In genomic region chr2:93439812-93440559, GRCm38 (mm10) we compare ENCODE assay signal across 9 mouse cellular contexts. TPM values are rescaled to one million over a fixed set of nuclear protein-coding genes. Genes with fewer than 3 reads are reported as not detected.
A peak's percentile ranks its signal among the peaks of the same experiment; 100 is the strongest.
DNase-seq lines count a peak whose midpoint lies in the region; ATAC-seq and TF ChIP-seq lines count a peak whose summit lies in the region.
"Had no signal": no experiment of that assay in that cellular context is flagged by ENCODE, and none has a peak within 500 bp of the region (broad histone marks: within the 10 kb centered on the region; RNA-seq: fewer than 3 reads in every experiment).

No protein-coding gene starts in this region.

- H3K36me3 ChIP-seq in heart, embryonic 15.5 days = no peaks in the 10 kb centered on the region
- no peaks in the 10 kb centered on the region for H3K36me3 ChIP-seq in hindbrain, postnatal 0 days (ENCODE audit: insufficient read depth, low read length)

- peaks cover 18% of the 10 kb centered on the region for H3K4me1 ChIP-seq in heart, embryonic 15.5 days (replicated peaks)
- H3K4me1 ChIP-seq in hindbrain, postnatal 0 days (ENCODE audit: insufficient read depth, low read length) = peaks cover 12% of the 10 kb centered on the region; the same call in 1 of the 2 replicates

- 53% methylated on average over 12 of the region's 12 CpGs for WGBS in heart, embryonic 15.5 days
- 37% methylated on average over 12 of the region's 12 CpGs for WGBS in hindbrain, postnatal 0 days

- no peak for TF ChIP-seq CTCF in brain, embryonic 14.5 days (IDR thresholded peaks at IDR 0.05; ENCODE audit: borderline replicate concordance, extremely low read depth, insufficient read depth, insufficient read length)
- no peak for TF ChIP-seq CTCF in hindbrain, postnatal 0 days (IDR thresholded peaks at IDR 0.05; ENCODE audit: low read depth)

- no peak for TF ChIP-seq POLR2A in brain, embryonic 14.5 days (IDR thresholded peaks at IDR 0.05; ENCODE audit: borderline replicate concordance, extremely low read depth, insufficient read depth, insufficient read length, poor library complexity, severe bottlenecking)

- H3K4me3 ChIP-seq in heart, embryonic 15.5 days = no peak overlapping the region
- no peak overlapping the region for H3K4me3 ChIP-seq in hindbrain, postnatal 0 days (ENCODE audit: low read length)
- H3K4me3 ChIP-seq: erythroblast, embryonic 14.5 days had no signal

- no peak for DNase-seq in heart, postnatal 25 days (ENCODE audit: low spot score)
- peak; percentile 77 for DNase-seq in brain, embryonic 14.5 days (ENCODE audit: low read depth)
- DNase-seq in hindbrain, postnatal 0 days (ENCODE audit: low spot score) = peak; percentile 57
- DNase-seq in lung, postnatal 14 days = peak; percentile 62
- no peak for DNase-seq in thymus, postnatal 25 days
- no peak for DNase-seq in liver

- H3K9ac ChIP-seq in heart, embryonic 15.5 days = no peak overlapping the region
- H3K9ac ChIP-seq in hindbrain, postnatal 0 days (replicated peaks; ENCODE audit: low read length) = no peak overlapping the region

- peak; percentile 68 for ATAC-seq in heart, embryonic 15.5 days (replicated peaks; ENCODE audit: insufficient number of reproducible peaks, insufficient read depth, low FRiP score, low read depth)
- ATAC-seq in hindbrain, postnatal 0 days = peak; percentile 13; the same call in 1 of the 2 replicates
- no peak for ATAC-seq in granulocyte monocyte progenitor cell, adult 5-6 weeks (replicated peaks; ENCODE audit: poor library complexity, severe bottlenecking)

- intact Hi-C loops in heart, postnatal 25 days (cut with DNase I) = no loop called here

- no peak overlapping the region for H3K4me2 ChIP-seq in heart, embryonic 15.5 days
- no peak overlapping the region for H3K4me2 ChIP-seq in hindbrain, postnatal 0 days (ENCODE audit: low read depth, low read length)

- peak overlapping the region; percentile 59 for H3K27ac ChIP-seq in heart, embryonic 15.5 days
- 0 out of 2 replicates have a peak overlapping the region, but pooled peaks have one; percentile 41 for H3K27ac ChIP-seq in hindbrain, postnatal 0 days

- H3K9me3 ChIP-seq in heart, embryonic 15.5 days (replicated peaks) = no peaks in the 10 kb centered on the region
- no peaks in the 10 kb centered on the region for H3K9me3 ChIP-seq in hindbrain, postnatal 0 days (ENCODE audit: low read length)

- no peaks in the 10 kb centered on the region for H3K27me3 ChIP-seq in heart, embryonic 15.5 days
- H3K27me3 ChIP-seq in hindbrain, postnatal 0 days (ENCODE audit: insufficient read depth, low read length) = no peaks in the 10 kb centered on the region

RNA-seq across cellular contexts. Expression of gene Cd82, which starts 23.0 kb away (rescaled TPM):
- 24.4 and 59.4 TPM in 2 replicates for polyA plus RNA-seq in heart, embryonic 15.5 days (2015; fragmentation: Nextera tagmentation; extraction: Ambion mirVana)
- 10 to 100 TPM; 11.9 to 12.6 TPM for total RNA-seq in heart, postnatal 25 days (2021)
- 19.5 and 24.4 TPM in 2 replicates for polyA plus RNA-seq in brain, embryonic 14.5 days (2012; rRNA removed)
- total RNA-seq in hindbrain, postnatal 0 days (2014; rRNA removed) = 12.4 and 14.2 TPM in 2 replicates
- polyA plus RNA-seq in hindbrain, postnatal 0 days (2015; fragmentation: Nextera tagmentation; extraction: Ambion mirVana) = 21.8 and 25.1 TPM in 2 replicates
- 17.7 and 22.8 TPM in 2 replicates for total RNA-seq in granulocyte monocyte progenitor cell, adult 5-6 weeks (2014; fragmentation: Nextera tagmentation)
- total RNA-seq in granulocyte monocyte progenitor cell, adult 5-6 weeks (2017) = 11.3 and 23.5 TPM in 2 replicates

Comparison
In these comparisons a context has a peak if more than half of its experiments do, and no peak if none do; other contexts are left out.
1. DNase-seq: peak in brain, embryonic 14.5 days (single experiment), hindbrain, postnatal 0 days (single experiment) and lung, postnatal 14 days (single experiment); none in heart, postnatal 25 days (single experiment), thymus, postnatal 25 days (single experiment) and liver (single experiment).